Mouse (Mus musculus) lung, embryonic 14.5 days (tissue): Measurements from ENCODE around the gene Cd81. TPM values are rescaled to one million over a fixed set of nuclear protein-coding genes. Genes with fewer than 3 reads are reported as not detected.

ENCODE experiments used
- ATAC-seq: fragments of 200-750 bp; cut with Nextera tagmentation; 2 replicates; pipeline ENCODE4 v1.8.0; 2017; ENCODE audit warnings: mild to moderate bottlenecking, moderate TSS enrichment, moderate library complexity; ENCODE audit not compliant: insufficient read depth
- DNase-seq: peaks from one replicate; pipeline ENCODE4 v3.0.0-alpha.2; 2015
- H3K27ac ChIP-seq: fragments of 300-500 bp; sonication (generic); 2 replicates; pipeline ENCODE4 v1.5.1; 2014; ENCODE audit warnings: low read depth, mild to moderate bottlenecking, moderate library complexity
- H3K27me3 ChIP-seq: fragments of 300-500 bp; sonication (generic); 2 replicates; pipeline ENCODE4 v1.6.1; 2014; ENCODE audit warnings: low read length, control low read depth; ENCODE audit not compliant: insufficient read depth
- H3K36me3 ChIP-seq: fragments of 300-500 bp; sonication (generic); 2 replicates; pipeline ENCODE4 v1.6.1; 2014; ENCODE audit warnings: control low read depth; ENCODE audit not compliant: insufficient read depth
- H3K4me1 ChIP-seq: fragments of 300-500 bp; sonication (generic); 2 replicates; pipeline ENCODE4 v1.6.1; 2014; ENCODE audit warnings: antibody characterized with exemption, control low read depth; ENCODE audit not compliant: insufficient read depth
- H3K4me2 ChIP-seq: fragments of 300-500 bp; sonication (generic); 2 replicates; pipeline ENCODE4 v1.6.1; 2014; ENCODE audit warnings: mild to moderate bottlenecking
- H3K4me3 ChIP-seq: fragments of 300-500 bp; sonication (generic); 2 replicates; pipeline ENCODE4 v1.5.1; 2014; ENCODE audit warnings: low read depth, low read length
- H3K9ac ChIP-seq: fragments of 300-500 bp; sonication (generic); 2 replicates; pipeline ENCODE4 v1.6.1; 2014
- H3K9me3 ChIP-seq: fragments of 300-500 bp; sonication (generic); 2 replicates; pipeline ENCODE4 v1.6.1; 2016; ENCODE audit warnings: low read depth, low read length, control low read depth
- CTCF ChIP-seq: IDR thresholded peaks from 2 replicates; pipeline ENCODE4 v1.5.1; 2016; ENCODE audit warnings: antibody characterized with exemption, low read depth
- WGBS: fragments of 180-500 bp; shearing (Covaris S2); extraction: QIAGEN DNeasy Blood & Tissue Kit; methylation state at CpG from one replicate; pipeline ENCODE4 v1.1.7; 2014; 5-methylcytosine and 5-hydroxymethylcytosine counted together
- polyA plus RNA-seq: library from polyadenylated mRNA; unstranded; fragments of >200 nt; fragmentation: Nextera tagmentation; extraction: Ambion mirVana; gene quantifications from 2 replicates; pipeline ENCODE4 v1.2.1, GENCODE M21; 2014

Cd81 gene
- polyA plus RNA-seq, 1 experiment from 2014 or later = 667 TPM

DNA sequence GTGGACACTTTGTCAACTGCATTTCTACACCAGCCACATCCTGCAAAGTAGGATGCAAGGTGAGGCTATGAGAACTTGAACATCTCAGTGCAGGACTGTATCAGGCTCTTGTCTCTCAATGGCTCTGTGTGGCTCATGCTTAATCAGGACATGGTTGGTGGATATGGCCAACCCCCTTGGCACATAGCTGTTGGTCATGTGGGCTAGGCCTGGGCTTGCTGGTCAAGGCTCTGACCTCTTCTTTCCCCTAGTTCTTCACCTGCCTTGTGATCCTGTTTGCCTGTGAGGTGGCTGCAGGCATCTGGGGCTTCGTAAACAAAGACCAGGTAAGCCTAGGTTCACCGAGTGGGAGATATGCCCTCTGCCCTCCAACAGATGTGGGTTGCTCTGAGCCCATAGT, 13.2 kb downstream of the Cd81 start:
- WGBS = 86% methylated on average over 2 of the region's 2 CpGs
- Histone ChIP-seq H3K4me2 (no peak overlapping the region), H3K36me3 (peaks cover 82% of the 10 kb centered on the region), H3K9ac (no peak overlapping the region), H3K4me3 (no peak overlapping the region), H3K9me3 (no peaks in the 10 kb centered on the region), H3K27ac (no peak overlapping the region), H3K27me3 (no peaks in the 10 kb centered on the region), H3K4me1 (peaks cover 9% of the 10 kb centered on the region)
- no peak for TF ChIP-seq CTCF
- DNase-seq (no peak), ATAC-seq (no peak)

DNA sequence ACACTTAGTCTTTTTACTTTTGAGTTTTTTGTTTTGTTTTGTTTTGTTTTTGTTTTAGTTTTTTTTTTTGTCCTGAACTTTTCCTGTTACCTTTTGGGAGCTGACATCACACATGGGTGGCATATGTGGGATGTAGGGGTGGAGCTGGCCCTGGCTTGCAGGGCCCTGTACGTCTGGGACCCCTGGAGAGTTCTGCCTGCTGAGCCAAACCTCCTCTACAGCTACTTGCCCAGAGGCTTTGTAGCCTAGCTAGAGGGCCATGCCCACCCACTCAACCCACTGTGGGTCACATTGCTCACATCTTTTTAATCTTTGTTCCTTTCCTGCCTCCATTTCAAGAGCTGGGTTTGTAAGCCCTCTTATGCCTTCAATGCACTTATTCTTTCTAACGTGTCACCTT, 14.9 kb downstream of the Cd81 start:
- no peaks in the 10 kb centered on the region for H3K27me3 ChIP-seq
- 68% methylated on average over 2 of the region's 2 CpGs for WGBS
- ATAC-seq (no peak), DNase-seq (no peak)
- H3K4me3 ChIP-seq = no peak overlapping the region
- no peak overlapping the region for H3K4me2 ChIP-seq
- peaks cover 9% of the 10 kb centered on the region for H3K4me1 ChIP-seq
- no peak overlapping the region for H3K27ac ChIP-seq
- TF ChIP-seq CTCF = no peak
- no peak overlapping the region for H3K9ac ChIP-seq
- no peaks in the 10 kb centered on the region for H3K9me3 ChIP-seq
- H3K36me3 ChIP-seq = peaks cover 74% of the 10 kb centered on the region

DNA sequence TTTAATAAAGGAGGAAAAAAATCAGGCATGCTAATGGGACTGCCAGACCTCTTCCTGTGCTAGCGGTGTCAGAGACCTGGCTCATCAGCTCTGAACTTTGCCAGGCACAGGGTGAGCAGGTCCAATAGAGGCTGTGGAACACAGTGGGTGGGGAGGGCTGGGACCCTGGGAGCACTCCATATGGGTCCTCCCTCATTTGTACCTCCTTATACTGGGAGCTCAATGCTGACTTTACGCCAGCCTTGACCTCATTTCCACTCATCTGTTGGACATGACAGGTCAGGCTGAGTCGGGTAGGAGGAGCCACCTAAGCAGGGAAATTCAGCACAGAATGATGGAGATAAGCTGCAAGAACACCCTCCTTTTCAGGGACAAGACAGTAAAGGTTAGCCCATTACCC, 15.4 kb downstream of the Cd81 start:
- no peak for DNase-seq
- TF ChIP-seq CTCF = no peak
- Histone ChIP-seq H3K27ac (peak overlapping the region; percentile 97; the same call in 1 of the 2 replicates), H3K4me3 (no peak overlapping the region), H3K9ac (peak overlapping the region; percentile 43; the same call in 1 of the 2 replicates), H3K36me3 (peaks cover 70% of the 10 kb centered on the region), H3K4me2 (peak overlapping the region; percentile 84; the same call in 1 of the 2 replicates), H3K9me3 (no peaks in the 10 kb centered on the region), H3K4me1 (peaks cover 9% of the 10 kb centered on the region), H3K27me3 (no peaks in the 10 kb centered on the region)
- no peak for ATAC-seq
- 75% methylated on average over 3 of the region's 3 CpGs for WGBS

DNA sequence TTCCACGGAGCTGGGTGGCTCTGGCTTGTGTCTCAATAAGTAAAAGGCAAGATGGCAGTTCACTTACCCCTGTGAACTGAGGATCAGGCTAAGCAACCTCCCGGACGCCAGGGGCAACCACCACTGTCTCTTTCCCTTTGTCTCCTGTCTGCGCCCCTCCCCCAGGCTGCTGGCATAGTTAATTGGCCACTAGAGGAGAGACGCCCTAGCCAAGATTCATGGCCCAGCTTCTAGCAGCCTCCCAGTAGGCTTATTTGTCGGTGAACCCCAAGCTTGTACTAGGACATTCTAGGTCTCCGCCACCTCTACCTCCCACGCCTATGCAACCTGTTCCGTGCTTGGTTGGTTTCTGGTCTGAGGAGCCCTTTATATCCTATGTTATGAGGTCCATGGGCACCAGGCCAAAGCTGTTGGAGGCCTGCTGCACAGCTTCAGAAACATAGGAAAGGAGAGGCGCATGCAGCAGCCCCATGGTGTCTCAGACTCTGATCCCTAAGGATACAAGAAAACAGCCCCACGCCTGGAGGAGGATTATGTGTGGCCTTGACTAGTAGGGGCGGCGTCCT, 15.9 kb downstream of the Cd81 start:
- Histone ChIP-seq H3K9ac (peak overlapping the region; percentile 43; the same call in 1 of the 2 replicates), H3K36me3 (peaks cover 65% of the 10 kb centered on the region), H3K9me3 (no peaks in the 10 kb centered on the region), H3K4me1 (peaks cover 9% of the 10 kb centered on the region), H3K27me3 (no peaks in the 10 kb centered on the region), H3K4me2 (peak overlapping the region; percentile 84), H3K27ac (peak overlapping the region; percentile 97), H3K4me3 (peak overlapping the region; percentile 66)
- DNase-seq = no peak
- no peak; the same call in none of the 2 replicates for ATAC-seq
- WGBS = 56% methylated on average over 13 of the region's 13 CpGs
- no peak for TF ChIP-seq CTCF

DNA sequence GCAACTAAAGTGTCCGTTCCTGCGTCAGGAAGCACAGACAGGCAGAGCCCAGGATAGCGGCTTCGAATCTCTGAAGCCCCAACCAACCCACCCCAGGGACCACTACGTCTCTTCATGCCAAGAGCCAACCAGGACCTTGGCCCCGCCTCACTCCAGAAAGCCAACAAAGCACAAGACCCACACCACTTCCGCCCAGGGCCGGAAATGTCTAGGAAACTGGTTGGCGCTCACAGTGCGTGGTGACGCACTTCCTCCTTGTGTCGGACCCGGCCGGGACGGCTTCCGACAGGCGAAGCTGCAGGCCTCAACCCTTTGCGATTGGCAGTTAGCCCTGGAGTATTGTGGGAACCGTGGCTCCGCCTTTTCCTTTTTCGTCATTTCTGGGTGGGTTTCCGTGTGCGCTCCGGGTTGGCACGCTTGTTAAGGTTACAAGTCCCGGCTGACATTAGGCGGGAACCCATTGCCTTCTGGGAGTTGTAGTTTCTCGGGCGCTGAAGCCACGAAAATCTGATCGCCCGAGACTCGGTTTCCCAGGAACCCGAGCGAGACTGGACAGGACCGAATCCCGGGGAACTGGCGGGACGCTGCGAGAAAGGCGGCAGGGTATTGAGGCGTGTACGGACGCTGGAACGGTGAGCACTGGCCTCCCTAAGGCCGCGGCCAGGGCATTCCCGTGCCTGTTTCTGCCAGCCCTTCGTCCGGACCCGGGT, 16.5 kb downstream of the Cd81 start, which contains the start of gene Tssc4:
Tssc4 (plus strand) TSS at position 368 of the 710 bp plus-strand sequence.
- H3K9ac ChIP-seq = peak within 1 kb of the TSS; percentile 87
- H3K9me3 ChIP-seq = no peaks in the 10 kb centered on the region
- ATAC-seq (peak; percentile 97), DNase-seq (peak; percentile 100)
- peak within 1 kb of the TSS; percentile 97 for H3K27ac ChIP-seq
- H3K4me3 ChIP-seq = peak within 1 kb of the TSS; percentile 66
- H3K4me1 ChIP-seq = peaks cover 9% of the 10 kb centered on the region
- no peak for TF ChIP-seq CTCF
- H3K27me3 ChIP-seq = no peaks in the 10 kb centered on the region
- peak within 1 kb of the TSS; percentile 84 for H3K4me2 ChIP-seq
- under 1% methylated on average over 51 of the region's 51 CpGs for WGBS
- H3K36me3 ChIP-seq = peaks cover 58% of the 10 kb centered on the region

DNA sequence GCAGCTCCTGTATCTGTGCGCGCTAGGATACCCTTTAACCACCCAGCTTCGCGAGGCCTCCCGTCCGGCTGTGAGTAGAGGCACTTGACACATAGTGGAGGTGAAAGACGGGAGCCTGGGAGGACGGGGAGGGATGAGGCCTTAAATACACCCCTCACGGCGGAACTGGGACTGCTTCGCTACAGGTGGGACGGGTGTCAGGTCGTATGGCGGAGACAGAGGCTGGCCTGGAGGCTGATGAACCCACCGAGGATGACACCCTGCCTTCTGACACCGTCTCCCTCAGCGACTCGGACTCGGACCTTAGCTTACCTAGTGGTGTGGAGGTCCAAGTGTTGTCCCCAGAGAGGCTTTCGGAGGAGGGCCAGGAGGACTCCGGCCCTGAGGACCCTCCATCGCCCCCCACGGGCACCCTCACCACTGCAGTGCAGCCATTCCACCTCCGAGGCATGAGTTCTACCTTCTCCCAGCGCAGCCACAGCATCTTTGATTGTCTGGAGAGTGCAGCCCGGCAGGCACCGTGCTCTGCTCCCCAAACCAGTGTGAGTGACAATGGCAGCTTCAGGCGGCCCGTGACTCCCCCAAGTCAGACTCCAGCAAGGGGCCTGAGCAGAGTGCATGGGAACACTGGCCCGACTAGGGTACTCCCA, 17.3 kb downstream of the Cd81 start:
- DNase-seq (no peak), ATAC-seq (no peak)
- Histone ChIP-seq H3K36me3 (peaks cover 50% of the 10 kb centered on the region), H3K9me3 (no peaks in the 10 kb centered on the region), H3K9ac (peak overlapping the region; percentile 87), H3K27ac (peak overlapping the region; percentile 71), H3K4me3 (peak overlapping the region; percentile 66), H3K4me1 (peaks cover 9% of the 10 kb centered on the region), H3K27me3 (no peaks in the 10 kb centered on the region), H3K4me2 (peak overlapping the region; percentile 84)
- TF ChIP-seq CTCF = peak; percentile 36; the same call in 1 of the 2 replicates
- WGBS = 9% methylated on average over 30 of the region's 30 CpGs
